Mouse (Mus musculus) ES-Bruce4 (cell line): ENCODE results near the gene Padi6.

Experiments
- CTCF ChIP-seq: IDR thresholded peaks from one replicate; pipeline ENCODE4 v1.8.1; 2011; ENCODE audit warnings: low read depth, low read length
- EP300 ChIP-seq: IDR thresholded peaks from 2 replicates; pipeline ENCODE4 v1.6.1; 2011; ENCODE audit warnings: low read depth, low read length; ENCODE audit not compliant: insufficient read depth
- POLR2A ChIP-seq: IDR thresholded peaks from one replicate; pipeline ENCODE4 v1.8.1; 2011; ENCODE audit warnings: low read length; ENCODE audit not compliant: insufficient read depth

- TF ChIP-seq CTCF (no peak), EP300 (no peak), POLR2A (no peak)
Measured at GRCm38 (mm10) chr4:140787414-140787813, 45.0 kb upstream of the Padi6 start.
